Mouse (Mus musculus) gastrocnemius, postnatal 25 days (tissue): Measurements from ENCODE around the gene Lingo2. TPM values are rescaled to one million over a fixed set of nuclear protein-coding genes. Genes with fewer than 3 reads are reported as not detected.
"Not testable (repeated sequence)": the region's sequence is repeated elsewhere in the genome, so short reads cannot be mapped to it uniquely, and the experiment has no call there.

ENCODE experiments used
- DNase-seq: peaks from one replicate; pipeline ENCODE4 v3.0.0; 2022
- total RNA-seq, 2 experiments: library from RNA; stranded (reverse); gene quantifications; 1 replicate in 1 of 2; 2 replicates in 1 of 2; pipeline ENCODE4 v1.2.3; 2021

Gene Lingo2
- total RNA-seq, 2 experiments from 2014 or later: not detected

GRCm38 (mm10) chr4:36081095-36081852, 870.3 kb downstream of the Lingo2 start:
- no peak for DNase-seq

DNA sequence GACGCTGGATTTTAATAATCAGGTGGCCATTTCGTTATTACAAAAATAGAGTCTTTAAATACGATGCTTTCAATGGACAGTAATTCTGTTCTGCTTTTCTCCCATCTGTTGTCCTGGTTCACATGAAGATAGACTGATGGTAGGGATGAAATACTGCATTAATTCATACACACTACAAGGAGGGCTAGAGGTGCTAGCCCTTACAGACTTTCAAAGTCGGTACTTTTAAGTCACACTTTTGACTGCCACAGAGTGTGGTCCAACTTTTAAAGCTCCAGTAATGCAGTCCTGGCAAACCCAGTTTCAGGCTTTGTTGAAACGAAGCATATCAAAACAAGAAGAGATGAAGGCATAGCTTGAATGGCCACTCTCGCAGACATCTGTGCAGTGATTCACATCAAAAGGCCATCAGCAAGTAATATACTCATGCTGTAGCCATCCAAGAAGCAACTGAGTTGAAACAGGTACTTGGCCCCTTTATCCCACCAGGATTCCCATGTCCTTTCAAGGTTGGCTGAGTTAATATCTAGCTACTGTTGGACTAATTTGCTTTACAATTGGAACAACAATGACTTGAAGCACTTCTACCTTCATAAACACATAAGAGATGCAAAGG, 872.5 kb downstream of the Lingo2 start:
- no peak for DNase-seq

DNA sequence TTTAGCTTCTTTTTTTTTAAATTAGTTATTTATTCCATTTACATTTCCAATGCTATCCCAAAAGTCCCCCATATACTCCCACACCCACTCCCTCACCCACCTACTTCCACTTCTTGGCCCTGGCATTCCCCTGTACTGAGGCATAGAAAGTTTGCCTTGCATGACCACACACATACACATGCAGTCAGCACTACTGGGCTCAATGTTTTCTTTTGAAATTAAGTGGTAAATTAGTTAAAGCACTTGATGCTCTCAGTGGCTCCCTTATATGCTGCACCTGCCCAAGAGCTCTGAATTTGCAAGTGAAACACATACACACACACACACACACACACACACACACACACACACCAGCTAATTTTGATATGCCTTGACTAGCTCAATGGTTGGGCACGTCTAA, 886.8 kb downstream of the Lingo2 start:
- DNase-seq: not testable (repeated sequence)

- DNase-seq: no peak
Observed at GRCm38 (mm10) chr4:36052791-36053376, 898.7 kb downstream of the Lingo2 start.

GRCm38 (mm10) chr4:36040361-36040760, 911.2 kb downstream of the Lingo2 start:
- DNase-seq: no peak

GRCm38 (mm10) chr4:36038742-36039141, 912.8 kb downstream of the Lingo2 start:
- no peak for DNase-seq

DNA sequence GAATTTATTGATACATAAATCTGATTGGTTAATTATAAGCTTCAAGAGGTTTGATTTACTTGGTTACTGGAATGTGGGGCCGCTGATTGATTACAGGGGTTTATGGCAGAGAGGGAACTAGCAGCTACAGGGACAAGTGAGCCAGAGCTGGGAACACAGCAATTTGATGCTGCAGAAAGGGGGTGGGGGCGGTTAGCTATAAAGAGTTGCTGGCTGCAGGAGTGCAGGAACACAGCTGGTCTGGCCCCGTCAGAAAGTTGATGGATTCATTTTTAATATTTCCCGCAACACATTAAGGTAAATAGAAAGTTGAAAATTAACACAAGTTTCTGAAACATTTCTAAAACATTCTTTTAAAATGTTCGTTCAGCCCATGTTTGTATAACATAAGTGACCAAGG, 919.5 kb downstream of the Lingo2 start:
- no peak for DNase-seq

GRCm38 (mm10) chr4:36014181-36014580, 937.4 kb downstream of the Lingo2 start:
- DNase-seq: no peak

- DNase-seq: no peak
Observed at GRCm38 (mm10) chr4:35992005-35992763, 959.4 kb downstream of the Lingo2 start.

GRCm38 (mm10) chr4:35986012-35986411, 965.5 kb downstream of the Lingo2 start:
- no peak for DNase-seq

GRCm38 (mm10) chr4:35963532-35963931, 988.0 kb downstream of the Lingo2 start:
- no peak for DNase-seq

DNA sequence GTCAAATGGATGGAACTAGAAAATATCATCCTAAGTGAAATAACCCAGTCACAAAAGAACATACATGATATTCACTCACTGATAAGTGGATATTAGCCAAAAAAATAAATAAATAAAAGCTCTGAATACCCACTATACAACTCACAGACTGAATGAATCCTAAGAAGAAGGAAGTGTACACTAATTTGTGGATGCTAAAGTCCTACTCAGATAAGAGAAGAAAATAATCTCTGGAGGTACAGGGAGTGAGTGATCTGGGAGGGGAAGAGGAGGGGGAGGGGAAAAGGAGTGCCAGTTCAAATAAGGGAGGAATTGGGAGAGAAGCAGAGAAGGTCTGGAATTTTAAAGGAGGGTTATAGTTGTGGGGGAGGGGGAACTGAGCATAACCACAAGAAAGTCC, 999.7 kb downstream of the Lingo2 start:
- no peak for DNase-seq

DNA sequence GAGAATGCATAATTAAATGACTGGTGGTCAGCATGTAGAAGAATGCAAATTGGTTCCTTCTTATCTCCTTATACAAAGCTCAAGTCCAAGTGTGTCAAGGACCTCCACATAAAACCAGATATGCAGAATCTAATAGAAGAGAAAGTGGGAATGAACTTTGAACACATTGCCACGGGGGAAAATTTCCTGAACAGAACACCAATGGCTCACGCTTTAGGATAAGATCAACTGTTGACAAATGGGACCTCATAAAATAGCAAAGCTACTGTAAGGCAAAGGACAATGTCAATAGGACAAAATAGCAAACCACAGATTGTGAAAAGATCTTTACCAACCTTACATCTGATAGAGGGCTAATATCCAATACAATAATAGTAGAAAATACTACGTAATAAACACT, 1000.3 kb downstream of the Lingo2 start:
- no peak for DNase-seq

DNA sequence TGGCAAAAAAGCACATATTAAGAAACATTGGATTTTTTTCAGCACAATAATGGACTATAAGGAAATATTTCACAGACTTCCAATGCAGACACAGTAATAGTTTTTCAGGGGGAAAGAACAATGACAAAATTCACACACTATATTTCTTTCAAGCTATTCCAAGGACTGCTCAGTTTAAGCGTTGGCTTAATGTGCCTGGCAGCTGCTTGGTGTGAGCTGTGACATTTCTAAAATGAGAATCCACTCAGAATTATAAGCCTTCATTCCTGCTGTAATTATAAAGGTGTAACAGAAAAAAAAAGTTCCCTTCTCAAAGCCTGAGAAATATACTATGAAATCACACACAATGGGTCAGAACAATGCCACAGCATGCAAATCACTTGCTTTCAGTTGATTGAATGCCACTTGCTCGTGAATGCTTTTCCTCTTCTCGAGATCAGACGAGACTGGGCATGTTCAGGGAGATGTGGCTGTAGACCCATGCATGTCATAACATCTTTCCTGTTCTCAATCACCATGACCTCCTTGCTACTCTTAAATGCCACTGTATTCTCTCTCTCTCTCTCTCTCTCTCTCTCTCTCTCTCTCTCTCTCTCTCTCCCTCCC, 1017.4 kb downstream of the Lingo2 start:
- no peak for DNase-seq

- no peak for DNase-seq
Observed at GRCm38 (mm10) chr4:35927722-35928121, 1023.8 kb downstream of the Lingo2 start.

DNA sequence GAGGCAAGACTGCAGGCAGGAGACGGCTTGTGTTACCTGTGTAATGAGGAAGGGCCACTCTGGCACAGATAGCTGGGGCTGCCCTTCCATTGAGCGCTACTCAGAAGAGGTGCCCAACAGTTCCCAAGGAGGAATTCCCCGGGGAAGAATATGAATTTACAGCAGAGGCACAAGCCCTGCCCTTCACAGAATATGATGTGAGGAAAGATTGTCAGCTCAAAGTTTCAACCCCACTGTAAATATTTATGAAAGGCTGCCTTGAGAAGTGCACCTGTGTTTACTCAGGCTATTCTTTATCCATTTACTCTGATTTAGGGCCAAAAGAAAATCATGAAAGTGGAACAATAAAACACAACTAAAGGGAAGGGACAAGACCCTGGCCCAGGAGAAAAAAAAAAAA, 1034.1 kb downstream of the Lingo2 start:
- DNase-seq: no peak

GRCm38 (mm10) chr4:35897769-35898564, 1053.6 kb downstream of the Lingo2 start:
- no peak for DNase-seq

GRCm38 (mm10) chr4:35885591-35886542, 1065.7 kb downstream of the Lingo2 start:
- no peak for DNase-seq

DNA sequence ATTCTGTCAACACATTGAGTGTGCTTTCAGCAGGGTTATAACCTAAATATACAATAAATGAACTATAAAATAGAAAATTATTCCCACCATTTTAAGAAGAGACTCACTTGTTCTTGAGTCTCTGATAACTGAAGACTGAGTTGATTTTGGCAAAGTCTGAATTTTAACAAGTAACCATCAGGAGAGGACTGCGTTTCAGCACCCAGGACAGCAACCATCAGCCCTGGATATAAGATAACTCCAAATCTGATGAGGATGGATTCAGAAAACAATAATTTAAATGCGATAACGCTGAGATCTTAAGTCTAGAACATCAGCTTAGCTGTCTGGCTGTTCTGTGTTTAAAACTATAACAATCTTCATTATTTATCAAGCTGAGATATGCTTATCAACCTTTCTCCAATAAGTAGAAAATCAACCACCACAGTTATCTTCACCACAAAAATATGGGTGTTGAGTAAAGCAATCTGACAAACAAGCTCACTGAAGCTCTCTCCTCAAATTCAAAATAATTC, 1066.5 kb downstream of the Lingo2 start:
- DNase-seq: no peak

DNA sequence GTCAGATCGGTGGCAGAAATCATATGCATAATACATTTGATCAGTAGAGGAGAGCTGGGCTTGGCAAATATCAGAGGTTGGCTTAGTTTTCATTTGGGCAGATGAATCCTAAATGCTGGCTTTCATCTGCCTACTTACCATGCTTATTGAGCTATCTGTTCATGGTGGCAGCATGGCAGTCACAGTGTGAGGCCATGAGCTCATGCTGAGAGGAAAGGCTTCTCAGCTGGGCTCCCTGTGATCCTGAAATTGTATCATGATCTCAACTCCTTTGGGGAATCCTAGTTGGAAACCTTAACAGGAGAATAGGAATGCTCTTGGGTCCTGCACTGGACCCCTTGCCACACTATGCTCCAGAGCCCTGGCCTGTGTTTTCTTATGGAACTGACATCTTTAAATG, 1105.0 kb downstream of the Lingo2 start:
- no peak for DNase-seq
